Mouse (Mus musculus): ENCODE data around the gene Gpr161.
"Not testable (repeated sequence)": the region's sequence is repeated elsewhere in the genome, so short reads cannot be mapped to it uniquely, and the experiment has no call there.

The Gpr161 gene

GRCm38 (mm10) chr1:165320141-165320934, 24.7 kb downstream of the Gpr161 start:
- DNase-seq: peak; percentile 89

GRCm38 (mm10) chr1:165321393-165321861, 25.8 kb downstream of the Gpr161 start:
- DNase-seq: peak; percentile 40

GRCm38 (mm10) chr1:165321891-165322290, 26.3 kb downstream of the Gpr161 start:
- no peak for DNase-seq

- no peak for DNase-seq
Measured at GRCm38 (mm10) chr1:165322934-165323333, 27.3 kb downstream of the Gpr161 start.

GRCm38 (mm10) chr1:165327370-165327769, 31.8 kb downstream of the Gpr161 start:
- DNase-seq: no peak

GRCm38 (mm10) chr1:165327831-165328230, 32.2 kb downstream of the Gpr161 start:
- no peak for DNase-seq

- not testable (repeated sequence) for DNase-seq
Measured at GRCm38 (mm10) chr1:165328384-165329289, 33.0 kb downstream of the Gpr161 start.

- DNase-seq: no peak
Measured at GRCm38 (mm10) chr1:165330859-165331258, 35.3 kb downstream of the Gpr161 start.

- DNase-seq: no peak
Measured at GRCm38 (mm10) chr1:165332797-165333196, 37.2 kb downstream of the Gpr161 start.

- DNase-seq: no peak
Measured at GRCm38 (mm10) chr1:165342126-165342525, 46.5 kb downstream of the Gpr161 start.

GRCm38 (mm10) chr1:165344453-165344852, 48.9 kb downstream of the Gpr161 start:
- no peak for DNase-seq

- no peak for DNase-seq
Measured at GRCm38 (mm10) chr1:165348627-165349026, 53.0 kb downstream of the Gpr161 start.

- no peak for DNase-seq
Measured at GRCm38 (mm10) chr1:165356347-165356746, 60.8 kb downstream of the Gpr161 start.

GRCm38 (mm10) chr1:165363271-165363670, 67.7 kb downstream of the Gpr161 start:
- no peak for DNase-seq

GRCm38 (mm10) chr1:165365057-165365456, 69.5 kb downstream of the Gpr161 start:
- no peak for DNase-seq

- no peak for DNase-seq
Measured at GRCm38 (mm10) chr1:165370990-165371389, 75.4 kb downstream of the Gpr161 start.

GRCm38 (mm10) chr1:165373839-165374238, 78.2 kb downstream of the Gpr161 start:
- DNase-seq: peak; percentile 35
